Mouse (Mus musculus) cerebellum, postnatal 4 days (tissue): ENCODE measurements around the gene Hist1h1c.
"Not testable (repeated sequence)": the region's sequence is repeated elsewhere in the genome, so short reads cannot be mapped to it uniquely, and the experiment has no call there.

ENCODE experiments used
- DNase-seq, 2 experiments: peaks; one replicate each; pipeline ENCODE4 v3.0.0; 2022; ENCODE audit warnings: low spot score in 2 of 2, mixed read lengths in 1 of 2

Hist1h1c gene

DNA sequence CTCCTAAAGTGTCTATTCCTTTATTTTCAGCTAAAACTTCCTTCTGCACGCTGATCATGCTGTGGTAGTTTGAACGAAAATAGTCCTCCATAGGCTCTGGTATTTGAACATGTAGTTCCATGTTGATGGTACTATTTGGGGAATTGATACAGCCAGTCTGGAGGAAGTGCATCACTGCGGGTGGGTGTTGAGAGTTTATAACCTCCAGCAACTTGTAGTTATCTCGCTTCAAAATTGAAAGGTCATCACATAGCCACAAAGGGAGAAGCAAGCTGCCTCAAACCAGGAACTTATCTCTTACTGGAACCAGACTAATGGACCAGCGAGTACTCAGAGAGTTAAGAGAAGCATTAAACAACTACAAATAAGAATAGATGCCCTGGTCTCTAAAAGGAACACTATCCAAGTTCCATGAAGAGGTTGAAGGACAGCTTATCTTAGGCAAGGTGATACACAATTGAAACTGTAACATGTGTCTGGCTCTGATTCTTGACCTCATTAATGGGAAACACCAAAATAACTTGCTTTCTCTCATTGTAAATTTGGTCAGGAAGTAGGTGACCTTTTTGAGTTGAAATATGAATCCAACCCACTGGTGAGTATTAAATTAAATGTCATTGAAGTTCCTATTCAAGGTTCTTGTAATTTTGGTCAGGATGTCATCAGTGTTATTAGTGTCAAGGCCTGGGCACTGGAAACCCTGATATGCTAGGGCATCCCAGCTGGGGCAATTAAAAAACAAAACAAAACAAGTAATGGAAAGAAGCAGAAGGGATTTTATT is 22.2 kb upstream of the Hist1h1c start:
- DNase-seq, result no peak

DNA sequence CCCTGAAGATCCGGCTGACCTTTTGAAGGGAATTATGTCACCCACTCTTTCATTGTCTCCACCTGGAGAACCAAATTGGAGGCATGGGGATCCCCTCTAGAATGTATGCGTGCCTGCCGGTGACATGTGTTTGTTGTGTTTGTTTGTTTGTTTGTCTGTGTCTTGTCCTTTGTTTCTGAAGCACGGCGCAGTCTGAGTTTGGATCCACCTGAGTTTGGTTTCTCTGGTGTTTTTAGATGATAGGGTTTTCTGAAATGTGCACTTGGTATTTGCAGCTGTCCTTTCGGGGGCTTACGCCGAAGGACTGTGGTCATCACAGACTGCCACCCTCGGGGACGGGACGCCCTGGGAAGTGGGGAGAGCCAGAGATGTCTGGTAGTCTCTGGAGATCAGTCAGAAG is 21.4 kb upstream of the Hist1h1c start:
- no peak for DNase-seq

DNA sequence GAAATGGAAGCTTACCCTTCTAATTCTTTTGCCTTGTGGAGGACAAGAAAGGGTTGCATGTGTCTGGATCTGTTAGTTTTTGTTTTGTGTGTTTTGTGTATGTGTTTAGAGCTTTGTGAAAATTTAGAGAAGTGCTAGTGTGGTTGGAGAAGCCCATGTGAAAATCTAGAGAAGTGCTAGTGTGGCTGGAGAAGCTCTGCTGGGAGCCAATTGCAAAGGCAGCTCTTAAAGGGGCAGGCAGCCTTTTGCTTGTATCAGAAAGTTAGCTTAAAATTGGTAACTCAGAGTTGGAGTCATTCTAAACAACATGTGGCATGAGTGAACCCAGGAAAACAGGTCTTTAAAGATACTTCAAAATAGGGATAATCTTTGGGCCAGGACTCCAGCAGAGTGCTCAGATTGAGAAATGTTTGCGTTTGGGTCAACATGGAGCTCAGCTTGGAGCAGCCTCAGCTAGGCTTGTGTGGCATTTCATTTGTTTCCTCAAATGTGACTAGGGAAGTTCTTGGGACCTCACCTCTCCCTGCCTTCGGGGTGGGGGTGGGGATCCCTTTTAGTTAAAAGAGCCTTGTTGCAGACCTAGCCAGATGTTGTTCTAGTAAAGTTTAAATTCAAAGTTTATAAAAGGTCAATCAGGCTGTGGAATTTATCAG is 20.9 kb upstream of the Hist1h1c start:
- not testable (repeated sequence) for DNase-seq

DNA sequence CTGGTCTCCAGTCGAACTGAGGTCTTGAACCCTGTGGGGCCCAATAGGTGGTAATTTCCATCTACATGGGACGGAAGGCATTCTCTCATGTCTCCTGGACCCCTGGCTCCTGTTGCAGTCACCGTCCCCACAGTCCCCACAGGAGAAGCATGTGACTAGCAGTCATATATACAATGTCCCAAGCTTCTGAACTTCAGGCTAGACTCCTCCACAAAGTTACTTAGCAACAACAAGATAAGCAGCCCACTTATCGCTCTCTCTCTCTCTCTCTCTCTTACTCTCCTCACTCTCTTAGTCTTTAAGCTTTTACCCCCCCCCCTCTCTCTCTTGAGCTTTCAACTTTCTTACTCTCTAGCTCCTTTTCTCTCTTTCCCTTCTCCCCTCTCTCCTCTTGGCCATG is 14.4 kb upstream of the Hist1h1c start:
- no peak for DNase-seq

DNA sequence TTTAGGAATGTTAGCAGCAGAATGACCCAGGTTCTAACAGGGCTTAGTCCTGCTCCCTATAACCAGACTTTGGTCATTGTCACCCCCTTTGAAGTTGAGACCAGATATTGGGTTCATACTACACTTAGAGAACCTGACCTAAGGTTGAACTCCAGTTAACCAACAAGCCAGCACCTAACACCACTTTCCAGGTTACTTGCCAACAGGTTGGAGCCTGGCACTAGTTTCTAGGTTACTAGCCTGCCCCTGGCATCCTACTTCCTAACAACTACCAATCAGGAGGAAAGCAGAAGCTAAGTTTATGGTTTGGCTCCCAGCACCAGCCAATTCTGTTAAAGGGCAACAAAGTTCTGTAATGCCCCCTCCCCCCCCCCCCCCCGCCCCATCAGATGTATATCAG is 13.4 kb upstream of the Hist1h1c start:
- DNase-seq, result no peak

DNA sequence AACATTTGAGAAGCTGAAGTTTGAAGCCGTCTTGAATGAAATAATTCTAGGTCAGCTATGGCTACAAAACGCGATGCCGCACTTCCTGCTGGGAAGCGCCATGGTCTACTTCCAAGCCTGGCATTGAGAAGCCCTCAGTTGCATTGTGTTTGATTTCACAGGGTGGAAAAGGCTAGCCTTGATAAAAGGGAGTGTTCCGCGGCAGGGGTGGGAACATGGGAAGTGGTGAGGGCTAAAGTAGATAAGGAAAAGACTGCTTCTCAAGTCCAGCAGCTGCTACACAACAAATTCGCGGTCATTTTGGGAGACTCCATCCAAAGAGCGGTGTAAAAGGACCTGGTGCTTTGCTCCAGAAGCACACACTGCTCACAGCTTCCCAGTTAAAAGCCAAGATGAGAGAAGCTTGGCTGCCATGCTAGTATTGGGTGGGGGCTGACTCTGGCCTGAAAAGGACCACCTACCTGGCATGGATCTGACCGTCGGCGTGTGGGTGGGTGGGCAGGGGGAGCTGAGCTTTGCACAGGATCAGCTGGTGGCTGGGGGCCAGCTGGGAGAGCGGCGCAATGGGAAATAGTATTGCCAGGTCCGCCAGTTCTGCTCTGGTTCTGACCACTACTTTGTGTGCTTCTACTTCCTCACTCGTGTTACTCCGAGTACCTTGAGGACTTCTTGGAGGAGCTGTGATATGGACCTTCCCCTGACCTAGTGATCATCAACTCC is 10.0 kb upstream of the Hist1h1c start:
- no peak for DNase-seq

DNA sequence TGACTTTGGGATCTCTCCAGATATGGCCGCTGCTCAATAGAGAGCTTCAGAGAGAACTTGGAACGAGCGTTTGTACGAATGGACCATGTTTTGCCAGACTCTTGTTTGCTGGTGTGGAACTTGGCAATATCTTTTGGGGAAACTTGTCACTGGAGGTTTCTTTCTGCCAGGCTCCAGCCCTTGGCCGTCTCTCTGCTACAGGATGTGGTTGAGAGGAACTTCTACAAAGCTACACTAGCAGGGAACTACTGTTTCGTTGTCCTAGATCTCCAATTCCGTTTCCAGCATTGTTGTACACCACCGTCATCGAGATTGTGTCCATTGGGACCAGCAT is 9.4 kb upstream of the Hist1h1c start:
- DNase-seq, result no peak

DNA sequence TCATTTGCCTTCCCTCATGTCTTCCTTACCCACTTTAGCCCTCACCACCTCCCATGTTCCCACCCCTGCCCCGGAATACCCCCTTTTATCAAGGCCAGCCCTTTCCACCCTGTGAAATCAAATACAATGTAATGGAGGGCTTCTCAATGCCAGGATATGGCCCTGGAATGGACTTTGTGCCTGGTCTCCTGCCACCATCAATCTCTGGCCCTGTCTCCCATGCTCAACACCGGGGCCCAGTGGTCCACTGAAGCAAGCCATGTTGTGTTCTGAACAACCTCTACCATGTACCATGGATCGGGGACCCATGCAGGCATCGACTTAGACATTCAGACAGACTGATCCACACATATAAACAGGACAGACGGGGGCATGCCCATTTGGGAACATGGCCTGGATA is 8.9 kb upstream of the Hist1h1c start:
- no peak for DNase-seq

DNA sequence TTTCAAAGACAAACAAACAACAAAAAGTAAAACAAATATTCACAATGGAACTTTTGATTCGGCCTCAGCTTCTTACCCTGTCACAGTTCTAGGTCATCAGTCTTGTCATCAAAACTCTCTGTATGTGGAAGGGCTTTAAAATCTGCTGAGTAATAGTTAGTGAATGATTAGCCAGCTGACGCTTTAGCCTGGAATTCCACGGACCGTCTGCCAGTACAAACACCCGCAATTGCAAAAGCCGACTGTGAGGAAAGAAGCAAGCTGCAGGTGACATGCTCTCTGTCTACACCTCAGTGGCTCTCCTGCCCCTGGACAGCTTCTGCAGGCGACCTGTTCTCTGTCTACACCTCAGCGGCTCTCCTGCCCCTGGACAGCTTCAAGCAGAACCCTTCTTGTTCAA is 8.1 kb upstream of the Hist1h1c start:
- no peak for DNase-seq

DNA sequence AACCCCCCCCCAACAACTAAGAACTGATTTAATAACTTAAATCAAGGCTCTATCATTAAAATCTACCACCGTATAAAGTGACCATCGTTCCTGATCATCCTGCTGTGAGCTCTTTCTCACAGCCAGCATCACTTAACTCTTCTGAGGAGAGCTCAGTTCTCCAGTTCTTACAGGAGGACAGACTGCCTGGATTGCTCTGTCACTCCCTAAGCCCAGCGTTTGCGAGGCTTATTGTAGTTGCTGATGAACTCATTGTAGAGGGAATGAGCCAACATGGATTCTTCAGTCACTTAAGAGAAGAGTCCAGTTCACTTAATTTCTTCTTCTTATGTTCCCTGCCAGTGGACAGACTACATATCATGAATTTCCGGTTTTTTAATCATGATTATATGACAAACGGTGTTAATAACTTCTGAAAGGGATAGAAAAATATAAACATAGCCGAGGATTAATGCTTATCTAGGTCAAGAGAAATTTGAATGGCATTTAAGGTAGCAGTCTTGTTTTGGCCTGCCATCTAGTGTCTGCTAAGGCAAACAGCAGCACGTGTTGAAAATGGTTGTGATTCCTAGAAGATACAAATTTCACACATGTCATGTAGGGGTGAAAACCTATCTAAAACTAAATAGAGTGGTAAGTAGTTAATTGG is 6.3 kb upstream of the Hist1h1c start:
- DNase-seq, result no peak

DNA sequence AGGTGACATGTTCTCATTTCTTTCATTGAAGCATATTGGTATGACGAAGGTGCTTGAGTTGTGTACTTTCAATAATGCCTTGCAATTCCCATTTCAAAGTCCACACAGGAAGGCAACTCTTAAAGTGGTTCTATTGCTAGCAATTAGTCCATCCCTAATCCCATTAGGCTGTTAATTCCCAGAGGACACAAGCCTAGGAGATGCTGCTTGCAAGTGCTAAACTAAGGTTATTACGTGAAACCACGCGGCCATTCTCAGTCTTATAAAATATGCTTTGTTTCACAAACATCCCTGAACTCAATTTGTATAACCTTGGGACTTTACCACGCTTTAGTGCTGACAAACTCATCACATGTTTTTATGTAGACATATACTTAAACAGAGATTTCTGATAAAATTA is 1.5 kb upstream of the Hist1h1c start:
- DNase-seq, result no peak

DNA sequence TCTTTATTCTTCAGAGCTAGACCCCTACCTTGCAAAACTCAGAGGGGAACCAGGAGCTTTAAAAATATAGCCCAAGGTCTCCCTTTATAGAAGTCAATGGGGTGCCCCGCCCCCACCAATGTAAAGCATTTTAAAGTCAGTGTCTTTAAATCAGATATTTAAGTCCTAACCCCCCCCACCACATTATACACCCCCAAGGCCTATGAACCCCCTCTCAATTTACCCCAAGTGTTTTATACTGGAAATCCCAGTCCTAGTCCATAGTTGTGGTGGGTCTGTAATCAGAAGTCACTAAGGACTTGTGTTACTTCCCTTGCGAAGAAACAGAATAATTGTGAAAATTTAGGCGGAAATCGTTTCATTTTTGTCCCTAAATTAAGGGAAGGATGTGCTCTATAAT is 567 bp upstream of the Hist1h1c start:
- no peak for DNase-seq

DNA sequence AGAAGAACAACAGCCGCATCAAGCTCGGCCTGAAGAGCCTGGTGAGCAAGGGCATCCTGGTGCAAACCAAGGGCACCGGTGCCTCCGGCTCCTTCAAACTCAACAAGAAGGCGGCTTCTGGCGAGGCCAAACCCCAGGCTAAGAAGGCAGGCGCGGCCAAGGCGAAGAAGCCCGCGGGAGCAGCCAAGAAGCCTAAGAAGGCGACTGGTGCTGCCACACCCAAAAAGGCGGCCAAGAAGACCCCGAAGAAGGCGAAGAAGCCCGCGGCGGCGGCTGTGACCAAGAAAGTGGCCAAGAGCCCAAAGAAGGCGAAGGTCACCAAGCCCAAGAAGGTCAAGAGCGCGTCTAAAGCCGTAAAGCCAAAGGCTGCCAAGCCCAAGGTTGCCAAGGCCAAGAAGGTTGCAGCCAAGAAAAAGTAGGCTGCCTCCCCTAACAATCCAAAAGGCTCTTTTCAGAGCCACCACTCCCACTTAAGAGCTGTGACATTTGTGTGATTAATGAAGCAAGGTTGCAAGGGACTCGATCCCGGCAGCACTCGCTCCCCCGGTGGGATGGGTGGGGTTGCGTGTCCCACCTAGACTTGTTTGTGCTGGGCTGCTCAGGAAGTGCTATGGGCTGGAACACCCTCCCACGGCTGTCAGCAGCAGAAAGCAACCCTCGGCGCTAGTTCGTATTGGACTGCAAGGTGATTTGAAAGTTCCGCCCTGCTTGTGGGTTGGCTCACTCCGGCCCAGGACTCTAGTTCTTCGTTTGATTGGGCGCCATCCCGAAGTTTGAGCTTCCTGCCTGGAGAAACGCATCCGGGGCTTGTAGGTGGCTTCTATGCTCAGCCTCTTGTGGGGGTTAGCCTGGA is 687 bp downstream of the Hist1h1c start:
- peak; percentile 65 to 80 for DNase-seq

DNA sequence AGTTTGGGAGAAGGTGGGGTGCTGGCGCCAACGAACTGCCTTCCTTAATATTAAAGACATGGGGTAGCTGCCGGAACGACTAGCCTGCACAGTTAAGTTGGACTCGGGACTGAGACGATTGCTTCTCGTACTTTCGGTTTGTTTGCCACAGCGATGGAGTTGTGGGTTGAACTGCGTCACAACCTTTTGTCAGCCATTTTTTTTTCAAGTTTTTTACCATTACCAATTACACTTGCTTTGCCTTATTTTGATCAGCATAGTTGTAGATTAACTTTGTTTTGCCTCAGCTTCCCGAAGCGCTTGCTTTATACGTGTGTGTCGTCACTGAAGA is 1.3 kb downstream of the Hist1h1c start:
- DNase-seq, result no peak

DNA sequence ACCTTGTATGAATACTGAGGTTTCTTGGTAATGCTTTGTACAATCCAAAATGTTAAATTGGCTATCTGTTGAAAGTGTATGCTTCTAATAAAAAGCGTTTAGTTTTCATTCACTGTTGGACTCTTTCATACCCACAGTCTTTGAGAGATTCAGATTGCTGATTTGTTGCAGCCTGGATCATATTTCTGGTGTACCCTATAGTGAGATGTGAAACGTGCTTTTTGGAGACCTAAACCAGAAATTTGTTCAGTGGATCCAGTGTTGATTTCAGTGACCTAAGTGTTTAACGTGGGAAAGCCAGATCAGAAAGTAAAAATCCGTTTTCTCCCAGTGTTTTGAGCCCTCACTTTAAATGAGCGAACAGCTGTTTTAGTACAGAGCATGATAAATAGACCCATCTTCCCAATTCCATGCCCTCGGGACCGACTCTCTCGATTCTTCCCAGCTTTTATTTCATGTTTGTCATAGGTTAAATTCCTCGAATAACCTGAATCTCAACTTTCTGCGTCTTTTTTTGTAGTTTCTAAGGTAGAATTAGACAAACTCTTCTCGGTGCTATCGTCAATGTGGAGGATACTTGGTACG is 1.7 kb downstream of the Hist1h1c start:
- no peak for DNase-seq

DNA sequence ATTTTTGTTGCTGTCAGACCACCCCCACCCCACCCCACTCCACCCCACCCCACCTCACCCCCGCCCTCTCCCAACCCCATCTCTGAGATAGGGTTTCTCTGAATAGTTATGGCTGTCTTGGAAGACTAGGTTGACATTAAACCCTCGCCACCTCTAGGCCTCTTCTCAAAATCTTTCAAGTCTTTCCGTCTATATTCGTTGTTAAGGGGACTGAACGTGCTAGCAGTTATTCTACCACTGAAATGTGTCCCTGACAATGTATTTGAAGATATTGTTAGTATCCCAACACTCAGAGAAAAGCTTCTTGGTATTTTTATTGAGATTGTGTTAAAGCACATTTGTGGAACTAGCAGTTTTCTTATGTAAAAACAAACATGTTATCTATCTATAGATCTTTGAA is 2.3 kb downstream of the Hist1h1c start:
- no peak for DNase-seq

DNA sequence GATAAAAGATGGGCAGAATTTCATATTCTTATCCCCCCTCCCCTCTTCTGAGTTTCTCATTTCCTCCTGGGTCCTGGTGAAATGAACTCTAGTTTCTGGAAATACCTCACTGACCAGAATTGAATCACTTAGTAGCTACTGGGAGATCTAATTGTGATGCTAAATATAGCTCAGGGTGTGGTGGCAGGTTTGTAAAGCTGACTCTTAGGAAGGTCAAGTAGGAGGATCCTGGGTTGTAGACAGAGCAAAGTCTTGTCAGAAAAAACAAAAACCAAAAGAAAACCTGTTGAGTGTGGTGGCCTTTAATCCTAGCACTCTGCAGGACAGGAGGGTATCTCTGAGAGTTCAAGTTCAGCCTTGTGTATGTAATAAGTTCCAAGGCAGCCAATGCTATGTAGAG is 3.4 kb downstream of the Hist1h1c start:
- no peak for DNase-seq

DNA sequence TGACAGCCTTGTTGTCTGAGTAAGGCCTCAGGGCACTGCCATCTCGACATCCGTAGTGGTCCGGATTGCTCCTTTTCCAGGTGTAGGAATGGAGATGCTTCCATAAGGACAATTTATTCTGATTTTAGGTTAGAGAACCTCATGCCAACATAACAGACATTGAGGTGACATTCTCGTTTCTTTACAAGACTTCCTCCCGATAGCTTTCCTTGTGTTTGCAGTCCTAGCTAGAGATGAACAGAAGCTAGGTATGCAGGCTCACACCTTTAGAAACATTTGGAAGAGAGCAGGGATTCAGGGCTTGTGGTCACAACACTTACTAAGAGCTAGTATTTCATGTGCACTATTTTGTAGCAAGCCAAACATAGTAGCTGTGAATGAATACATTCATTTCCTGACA is 4.6 kb downstream of the Hist1h1c start:
- DNase-seq, result no peak

DNA sequence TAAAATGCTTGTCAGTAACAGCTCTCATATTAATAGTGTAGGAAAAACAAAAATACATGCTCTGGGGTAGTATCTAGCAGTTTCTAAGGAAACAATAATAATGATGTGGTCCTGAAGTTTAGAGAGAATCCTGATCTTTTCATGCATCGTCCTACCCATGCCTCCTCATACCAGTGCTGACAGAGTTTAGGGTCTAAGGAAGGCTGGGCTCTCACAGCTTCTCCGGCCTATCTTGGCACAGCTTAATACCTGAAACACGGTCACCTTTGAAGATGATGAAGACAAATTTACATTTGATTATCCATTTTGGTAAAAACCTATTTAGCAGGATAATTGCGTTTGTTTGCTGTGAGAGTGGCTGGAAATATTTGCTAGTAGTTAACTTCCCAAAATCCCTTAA is 5.4 kb downstream of the Hist1h1c start:
- DNase-seq, result no peak

DNA sequence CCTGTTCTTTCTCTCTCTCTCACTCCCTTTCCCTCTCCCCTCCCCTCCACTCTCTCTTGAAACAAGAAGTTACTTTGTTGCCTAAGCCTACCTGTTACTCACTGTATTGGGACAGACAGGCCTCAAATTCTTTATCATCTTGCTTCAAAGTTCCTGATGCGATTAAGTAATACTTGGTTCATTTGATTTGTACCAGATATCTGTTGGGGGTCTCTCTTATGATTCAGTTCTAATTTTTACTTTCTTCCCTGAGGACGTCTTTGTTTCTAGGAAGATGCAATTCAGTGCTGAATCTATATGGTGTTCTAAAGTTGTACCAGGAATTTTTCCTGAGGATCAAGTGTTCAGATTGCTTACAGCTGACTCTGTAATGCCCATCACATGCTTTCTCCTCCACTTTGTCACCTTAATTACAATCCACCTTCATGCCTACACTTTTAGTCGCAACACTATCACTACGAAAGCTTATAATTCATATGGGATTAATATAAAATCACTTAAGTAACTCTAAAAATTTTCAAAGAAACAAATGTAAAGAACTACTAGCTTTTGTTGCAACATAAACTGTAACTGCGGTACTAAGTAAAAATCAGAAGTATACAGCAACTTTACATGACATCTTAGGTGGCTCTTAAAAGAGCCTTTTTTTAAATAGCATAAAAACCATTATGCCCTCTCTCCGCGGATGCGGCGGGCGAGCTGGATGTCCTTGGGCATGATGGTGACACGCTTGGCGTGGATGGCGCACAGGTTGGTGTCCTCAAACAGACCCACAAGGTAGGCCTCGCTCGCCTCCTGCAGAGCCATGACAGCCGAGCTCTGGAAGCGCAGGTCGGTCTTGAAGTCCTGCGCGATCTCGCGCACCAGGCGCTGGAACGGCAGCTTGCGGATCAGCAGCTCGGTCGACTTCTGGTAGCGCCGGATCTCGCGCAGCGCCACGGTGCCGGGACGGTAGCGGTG is 6.1 kb downstream of the Hist1h1c start:
- no peak for DNase-seq
